Mouse (Mus musculus) intestine, postnatal 0 days (tissue): ENCODE measurements at regions not wholly inside any gene's neighbourhood (a gene's known extent, or its start where the extent isn't known, plus 50 kb on each side); places are given as distances from the start of the nearest gene placed in this dataset.

ENCODE experiments used
- ATAC-seq: fragments of 200-750 bp; cut with Nextera tagmentation; 2 replicates; pipeline ENCODE4 v1.8.0; 2017; ENCODE audit warnings: mild to moderate bottlenecking, moderate TSS enrichment, moderate library complexity
- H3K27ac ChIP-seq: fragments of 300-500 bp; sonication (generic); 2 replicates; pipeline ENCODE4 v1.5.1; 2014; ENCODE audit warnings: mild to moderate bottlenecking, low read depth, low read length, moderate library complexity
- H3K27me3 ChIP-seq: fragments of 300-500 bp; sonication (generic); replicated peaks from 2 replicates; pipeline ENCODE4 v1.6.1; 2014; ENCODE audit warnings: low read length, mixed read lengths; ENCODE audit not compliant: control insufficient read depth, insufficient read depth
- H3K36me3 ChIP-seq: fragments of 300-500 bp; sonication (generic); 2 replicates; pipeline ENCODE4 v1.6.1; 2014; ENCODE audit warnings: mild to moderate bottlenecking, moderate library complexity; ENCODE audit not compliant: control insufficient read depth, insufficient read depth
- H3K4me1 ChIP-seq: fragments of 300-500 bp; sonication (generic); replicated peaks from 2 replicates; pipeline ENCODE4 v1.6.1; 2014; ENCODE audit warnings: antibody characterized with exemption, low read length, mixed read lengths; ENCODE audit not compliant: control insufficient read depth, insufficient read depth
- H3K4me2 ChIP-seq: fragments of 300-500 bp; sonication (generic); replicated peaks from 2 replicates; pipeline ENCODE4 v1.6.1; 2014; ENCODE audit warnings: low read depth, mild to moderate bottlenecking, moderate library complexity
- H3K4me3 ChIP-seq: fragments of 300-500 bp; sonication (generic); 2 replicates; pipeline ENCODE4 v1.5.1; 2014; ENCODE audit warnings: low read depth, low read length
- H3K9ac ChIP-seq: fragments of 300-500 bp; sonication (generic); 2 replicates; pipeline ENCODE4 v1.6.1; 2014; ENCODE audit warnings: mild to moderate bottlenecking, low read depth, low read length
- H3K9me3 ChIP-seq: fragments of 300-500 bp; sonication (generic); 2 replicates; pipeline ENCODE4 v1.6.1; 2016; ENCODE audit warnings: mixed run types; ENCODE audit not compliant: control insufficient read depth
- CTCF ChIP-seq: sonication (generic); IDR thresholded peaks from 2 replicates; pipeline ENCODE4 v1.5.1; 2016; ENCODE audit warnings: low read depth, mild to moderate bottlenecking, control low read depth, antibody characterized with exemption, moderate library complexity
- WGBS: fragments of 180-500 bp; shearing (Covaris S2); extraction: QIAGEN DNeasy Blood & Tissue Kit; methylation state at CpG from one replicate; pipeline ENCODE4 v1.1.7; 2014; 5-methylcytosine and 5-hydroxymethylcytosine counted together

GRCm38 (mm10) chr12:95239158-95239779, 452.8 kb upstream of the Flrt2 start:
- Histone ChIP-seq H3K27ac (no peak overlapping the region), H3K4me1 (no peaks in the 10 kb centered on the region), H3K9me3 (no peaks in the 10 kb centered on the region), H3K27me3 (no peaks in the 10 kb centered on the region), H3K4me3 (no peak overlapping the region), H3K36me3 (no peaks in the 10 kb centered on the region), H3K9ac (no peak overlapping the region), H3K4me2 (no peak overlapping the region)
- no peak for ATAC-seq
- 25% methylated on average over 3 of the region's 3 CpGs for WGBS
- TF ChIP-seq CTCF: no peak

- no peaks in the 10 kb centered on the region for H3K9me3 ChIP-seq
- 58% methylated on average over 3 of the region's 3 CpGs for WGBS
- no peak overlapping the region for H3K27ac ChIP-seq
- no peaks in the 10 kb centered on the region for H3K27me3 ChIP-seq
- no peaks in the 10 kb centered on the region for H3K4me1 ChIP-seq
- H3K4me2 ChIP-seq: no peak overlapping the region
- no peak overlapping the region for H3K9ac ChIP-seq
- no peak overlapping the region for H3K4me3 ChIP-seq
- H3K36me3 ChIP-seq: no peaks in the 10 kb centered on the region
- ATAC-seq: no peak
- no peak for TF ChIP-seq CTCF
Observed at GRCm38 (mm10) chr12:95267187-95267586, 424.8 kb upstream of the Flrt2 start.

GRCm38 (mm10) chr12:95305386-95305785, 386.6 kb upstream of the Flrt2 start:
- ATAC-seq: no peak
- WGBS: 86% methylated on average over 2 of the region's 2 CpGs
- no peaks in the 10 kb centered on the region for H3K36me3 ChIP-seq
- no peak for TF ChIP-seq CTCF
- H3K9me3 ChIP-seq: no peaks in the 10 kb centered on the region
- H3K4me3 ChIP-seq: no peak overlapping the region
- no peak overlapping the region for H3K27ac ChIP-seq
- no peaks in the 10 kb centered on the region for H3K27me3 ChIP-seq
- no peaks in the 10 kb centered on the region for H3K4me1 ChIP-seq
- H3K4me2 ChIP-seq: no peak overlapping the region
- H3K9ac ChIP-seq: no peak overlapping the region

GRCm38 (mm10) chr12:95315151-95315750, 376.8 kb upstream of the Flrt2 start:
- WGBS: 79% methylated on average over 2 of the region's 2 CpGs
- H3K9me3 ChIP-seq: no peaks in the 10 kb centered on the region

GRCm38 (mm10) chr12:95316820-95317219, 375.2 kb upstream of the Flrt2 start:
- no peak overlapping the region for H3K27ac ChIP-seq
- H3K27me3 ChIP-seq: no peaks in the 10 kb centered on the region
- ATAC-seq: no peak
- 48% methylated on average over 1 of the region's 1 CpGs for WGBS
- H3K4me3 ChIP-seq: no peak overlapping the region
- no peak overlapping the region for H3K9ac ChIP-seq
- no peak for TF ChIP-seq CTCF
- H3K9me3 ChIP-seq: no peaks in the 10 kb centered on the region
- no peaks in the 10 kb centered on the region for H3K36me3 ChIP-seq
- no peak overlapping the region for H3K4me2 ChIP-seq
- H3K4me1 ChIP-seq: no peaks in the 10 kb centered on the region

More at GRCm38 (mm10) chr12:95315151-95315750, 376.8 kb upstream of the Flrt2 start:
- H3K4me2 ChIP-seq: no peak overlapping the region
- no peak overlapping the region for H3K27ac ChIP-seq
- no peaks in the 10 kb centered on the region for H3K4me1 ChIP-seq
- no peak overlapping the region for H3K4me3 ChIP-seq
- no peaks in the 10 kb centered on the region for H3K36me3 ChIP-seq
- no peak for TF ChIP-seq CTCF
- H3K9ac ChIP-seq: no peak overlapping the region
- H3K27me3 ChIP-seq: no peaks in the 10 kb centered on the region
- ATAC-seq: no peak

- no peak overlapping the region for H3K4me3 ChIP-seq
- ATAC-seq: no peak
- no peaks in the 10 kb centered on the region for H3K9me3 ChIP-seq
Observed at GRCm38 (mm10) chr12:95321693-95322092, 370.3 kb upstream of the Flrt2 start.

More at GRCm38 (mm10) chr12:95321693-95322092, 370.3 kb upstream of the Flrt2 start:
- H3K27me3 ChIP-seq: no peaks in the 10 kb centered on the region
- no peak overlapping the region for H3K9ac ChIP-seq
- no peaks in the 10 kb centered on the region for H3K36me3 ChIP-seq
- WGBS: 90% methylated on average over 3 of the region's 3 CpGs
- no peak for TF ChIP-seq CTCF
- H3K4me2 ChIP-seq: no peak overlapping the region
- H3K4me1 ChIP-seq: no peaks in the 10 kb centered on the region
- H3K27ac ChIP-seq: no peak overlapping the region
